Comparison of ENCODE assay signal across 19 mouse cellular contexts in genomic region chr14:35404249-35404908, GRCm38 (mm10).
DNase-seq lines count a peak whose midpoint lies in the region; ATAC-seq and TF ChIP-seq lines count a peak whose summit lies in the region.
"Had no signal": no experiment of that assay in that cellular context is flagged by ENCODE, and none has a peak within 500 bp of the region (broad histone marks: within the 10 kb centered on the region; RNA-seq: fewer than 3 reads in every experiment).

No protein-coding gene starts in this region.

- H3K4me3 ChIP-seq in hindbrain, embryonic 14.5 days (replicated peaks; ENCODE audit: low read length), result no peak overlapping the region
- H3K4me3 ChIP-seq in hindbrain, embryonic 12.5 days, result no peak overlapping the region
- H3K4me3 ChIP-seq in midbrain, embryonic 15.5 days, result no peak overlapping the region
- H3K4me3 ChIP-seq in midbrain, embryonic 10.5 days, result no peak overlapping the region
- no peak overlapping the region for H3K4me3 ChIP-seq in hindbrain, postnatal 0 days (ENCODE audit: low read length)
- H3K4me3 ChIP-seq in layer of hippocampus, adult 2 months, result no peak overlapping the region
- H3K4me3 ChIP-seq: embryonic facial prominence, embryonic 10.5 days; forebrain, embryonic 13.5 days; gastrocnemius, adult 2 months had no signal

- intact Hi-C loops in left cerebral cortex, postnatal 14 days (cut with DNase I), result no loop called here

- H3K27ac ChIP-seq in hindbrain, embryonic 14.5 days, result no peak overlapping the region
- no peak overlapping the region for H3K27ac ChIP-seq in hindbrain, embryonic 12.5 days
- H3K27ac ChIP-seq in midbrain, embryonic 15.5 days, result no peak overlapping the region
- H3K27ac ChIP-seq in midbrain, embryonic 10.5 days (replicated peaks), result no peak overlapping the region
- no peak overlapping the region for H3K27ac ChIP-seq in hindbrain, postnatal 0 days
- H3K27ac ChIP-seq in layer of hippocampus, adult 2 months, result no peak overlapping the region
- H3K27ac ChIP-seq: embryonic facial prominence, embryonic 10.5 days; forebrain, embryonic 13.5 days; gastrocnemius, adult 2 months had no signal

- H3K4me2 ChIP-seq in hindbrain, embryonic 14.5 days (replicated peaks), result no peak overlapping the region
- H3K4me2 ChIP-seq in hindbrain, embryonic 12.5 days (replicated peaks), result no peak overlapping the region
- no peak overlapping the region for H3K4me2 ChIP-seq in midbrain, embryonic 15.5 days
- no peak overlapping the region for H3K4me2 ChIP-seq in hindbrain, postnatal 0 days (ENCODE audit: low read depth, low read length)
- H3K4me2 ChIP-seq: forebrain, embryonic 13.5 days had no signal

- 67% methylated on average over 3 of the region's 3 CpGs for WGBS in hindbrain, embryonic 14.5 days
- WGBS in hindbrain, embryonic 12.5 days, result 88% methylated on average over 3 of the region's 3 CpGs
- WGBS in midbrain, embryonic 15.5 days, result 71% methylated on average over 3 of the region's 3 CpGs
- 90% methylated on average over 3 of the region's 3 CpGs for WGBS in midbrain, embryonic 10.5 days
- 60% methylated on average over 3 of the region's 3 CpGs for WGBS in hindbrain, postnatal 0 days

- H3K9ac ChIP-seq in hindbrain, embryonic 14.5 days, result no peak overlapping the region
- H3K9ac ChIP-seq in hindbrain, embryonic 12.5 days, result no peak overlapping the region
- no peak overlapping the region for H3K9ac ChIP-seq in midbrain, embryonic 15.5 days
- no peak overlapping the region for H3K9ac ChIP-seq in hindbrain, postnatal 0 days (replicated peaks; ENCODE audit: low read length)
- H3K9ac ChIP-seq: forebrain, embryonic 13.5 days had no signal

- no peaks in the 10 kb centered on the region for H3K9me3 ChIP-seq in hindbrain, embryonic 14.5 days (ENCODE audit: control insufficient read depth, low read length)
- no peaks in the 10 kb centered on the region for H3K9me3 ChIP-seq in hindbrain, embryonic 12.5 days (replicated peaks)
- no peaks in the 10 kb centered on the region for H3K9me3 ChIP-seq in midbrain, embryonic 15.5 days
- no peaks in the 10 kb centered on the region for H3K9me3 ChIP-seq in midbrain, embryonic 10.5 days (replicated peaks)
- H3K9me3 ChIP-seq in hindbrain, postnatal 0 days (ENCODE audit: low read length), result no peaks in the 10 kb centered on the region
- H3K9me3 ChIP-seq: embryonic facial prominence, embryonic 10.5 days; forebrain, embryonic 13.5 days had no signal

- H3K27me3 ChIP-seq in hindbrain, embryonic 14.5 days (ENCODE audit: control insufficient read depth, insufficient read depth, low read length), result no peaks in the 10 kb centered on the region
- no peaks in the 10 kb centered on the region for H3K27me3 ChIP-seq in hindbrain, embryonic 12.5 days
- H3K27me3 ChIP-seq in midbrain, embryonic 15.5 days (replicated peaks), result no peaks in the 10 kb centered on the region
- no peaks in the 10 kb centered on the region for H3K27me3 ChIP-seq in midbrain, embryonic 10.5 days (ENCODE audit: low read depth, poor library complexity, severe bottlenecking)
- no peaks in the 10 kb centered on the region for H3K27me3 ChIP-seq in hindbrain, postnatal 0 days (ENCODE audit: insufficient read depth, low read length)
- H3K27me3 ChIP-seq: CH12.LX; forebrain, embryonic 13.5 days had no signal

- DNase-seq in hindbrain, embryonic 14.5 days (ENCODE audit: low spot score), result no peak
- no peak for DNase-seq in midbrain, embryonic 10.5 days (ENCODE audit: low spot score)
- DNase-seq in hindbrain, postnatal 0 days (ENCODE audit: low spot score), result peak; percentile 17
- DNase-seq in left cerebral cortex, postnatal 14 days (ENCODE audit: low spot score in 2 of 2), result no peak
- no peak for DNase-seq in layer of hippocampus, adult 2 months (ENCODE audit: low spot score in 2 of 2)
- DNase-seq: adrenal gland, adult 2 months; adrenal gland, postnatal 25 days; cerebellum, adult 2 months; cerebellum, postnatal 10 days; gastrocnemius, adult 2 months; gastrocnemius, postnatal 25 days; heart, postnatal 10 days; heart, postnatal 4 days had no signal

- no peaks in the 10 kb centered on the region for H3K4me1 ChIP-seq in hindbrain, embryonic 14.5 days (replicated peaks; ENCODE audit: control insufficient read depth, insufficient read depth, low read length)
- no peaks in the 10 kb centered on the region for H3K4me1 ChIP-seq in hindbrain, embryonic 12.5 days
- H3K4me1 ChIP-seq in midbrain, embryonic 15.5 days, result no peaks in the 10 kb centered on the region
- no peaks in the 10 kb centered on the region for H3K4me1 ChIP-seq in midbrain, embryonic 10.5 days
- H3K4me1 ChIP-seq in hindbrain, postnatal 0 days (ENCODE audit: insufficient read depth, low read length), result no peaks in the 10 kb centered on the region
- H3K4me1 ChIP-seq: embryonic facial prominence, embryonic 10.5 days; forebrain, embryonic 13.5 days had no signal

- peak; percentile 57; the same call in 1 of the 2 replicates for ATAC-seq in hindbrain, embryonic 14.5 days (ENCODE audit: low FRiP score)
- no peak for ATAC-seq in hindbrain, embryonic 12.5 days (ENCODE audit: low FRiP score)
- ATAC-seq in midbrain, embryonic 15.5 days (replicated peaks), result peak; percentile 48; the same call in 1 of the 2 replicates
- ATAC-seq in hindbrain, postnatal 0 days, result peak; percentile 59; the same call in 1 of the 2 replicates
- ATAC-seq: forebrain, embryonic 13.5 days; inflammation-experienced regulatory T-cells, adult 6 months had no signal

- no peak for TF ChIP-seq CTCF in hindbrain, postnatal 0 days (IDR thresholded peaks at IDR 0.05; ENCODE audit: low read depth)
- TF ChIP-seq CTCF in layer of hippocampus, adult 2 months (conservative IDR thresholded peaks at IDR 0.05), result no peak

- no peaks in the 10 kb centered on the region for H3K36me3 ChIP-seq in hindbrain, embryonic 14.5 days (replicated peaks; ENCODE audit: control insufficient read depth, insufficient read depth)
- H3K36me3 ChIP-seq in hindbrain, embryonic 12.5 days, result no peaks in the 10 kb centered on the region
- no peaks in the 10 kb centered on the region for H3K36me3 ChIP-seq in midbrain, embryonic 15.5 days (replicated peaks)
- no peaks in the 10 kb centered on the region for H3K36me3 ChIP-seq in midbrain, embryonic 10.5 days
- H3K36me3 ChIP-seq in hindbrain, postnatal 0 days (ENCODE audit: insufficient read depth, low read length), result no peaks in the 10 kb centered on the region
- H3K36me3 ChIP-seq: embryonic facial prominence, embryonic 10.5 days had no signal
